Mouse (Mus musculus): ENCODE measurements around the gene Fut4. TPM values are rescaled to one million over a fixed set of nuclear protein-coding genes. Genes with fewer than 3 reads are reported as not detected.
A peak's percentile ranks its signal among the peaks of the same experiment; 100 is the strongest.

Fut4 gene
- total RNA-seq, 1 experiment: 1.4 TPM

DNA sequence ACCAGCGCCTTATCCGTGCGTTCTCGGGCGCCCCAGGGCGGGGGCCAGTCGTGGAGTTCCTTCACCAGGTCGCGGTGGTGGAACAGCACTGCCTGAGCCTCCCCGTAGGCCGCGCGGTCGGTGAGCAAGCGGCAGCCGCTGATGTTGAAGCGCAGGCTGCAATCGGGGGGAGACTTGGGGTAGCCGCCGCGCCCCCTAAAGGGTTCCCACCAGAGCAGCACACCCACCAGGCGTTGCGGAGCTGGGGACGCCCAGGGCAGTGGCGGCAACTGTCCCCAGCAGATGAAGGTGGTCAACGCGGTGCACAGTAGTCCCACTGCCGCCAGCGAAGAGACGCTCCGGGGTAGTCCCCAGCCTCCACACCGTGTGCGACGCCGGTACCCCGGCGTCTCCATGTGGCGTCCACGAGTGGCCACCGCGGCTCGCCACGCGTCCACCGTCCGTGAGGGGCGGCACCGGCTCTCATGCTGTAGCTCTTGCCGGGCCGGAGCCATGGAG lies 641 bp downstream of the Fut4 start:
- in situ Hi-C loops (cut with MboI; ENCODE audit: low sequenced_read_pairs in 2 of 2, unreplicated experiment in 2 of 2): no loop called here
- TF ChIP-seq CHD2 (IDR thresholded peaks at IDR 0.05; ENCODE audit: low read depth, low read length) (no peak), HCFC1 (IDR thresholded peaks at IDR 0.05; ENCODE audit: borderline replicate concordance, insufficient read depth, low read length) (no peak), MAFK (IDR thresholded peaks at IDR 0.05; ENCODE audit: insufficient read depth, low read depth, low read length) (no peak), ZC3H11A (IDR thresholded peaks at IDR 0.05; ENCODE audit: borderline replicate concordance, low read depth, low read length) (no peak), ZNF384 (IDR thresholded peaks at IDR 0.05; ENCODE audit: low read depth, low read length) (no peak)
- no peak overlapping the region for H3K27ac ChIP-seq (ENCODE audit: insufficient read depth, low read depth, low read length, poor library complexity, severe bottlenecking)

DNA sequence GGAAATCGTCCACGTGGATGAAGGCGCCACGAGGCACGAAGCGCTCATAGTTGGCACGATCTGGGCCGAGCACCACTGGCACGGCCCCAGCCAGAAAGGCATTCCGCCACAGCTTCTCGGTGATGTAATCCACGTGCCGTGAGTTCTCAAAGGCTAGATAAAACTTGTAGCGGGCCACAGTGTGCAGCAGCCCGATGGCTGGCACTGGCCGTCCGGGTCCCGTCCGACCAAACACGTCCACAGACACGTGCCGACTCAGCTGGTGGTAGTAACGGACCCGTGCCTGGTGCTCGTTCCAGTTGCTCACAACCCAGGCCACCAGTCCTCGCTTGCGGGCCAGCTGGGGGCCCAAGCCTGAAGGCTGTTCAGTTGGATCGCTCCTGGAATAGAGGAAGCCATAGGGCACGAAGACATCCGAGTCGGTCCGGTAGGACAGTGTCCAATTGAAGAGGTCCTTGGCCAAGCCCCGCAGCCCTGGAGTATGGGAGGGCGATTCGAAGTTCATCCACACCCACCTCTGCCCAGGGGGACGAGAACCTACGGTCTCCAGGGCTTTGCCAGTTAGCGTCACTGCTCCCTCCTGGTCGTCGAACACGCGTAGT lies 1.2 kb downstream of the Fut4 start:
- Histone ChIP-seq H3K27ac (ENCODE audit: insufficient read depth, low read depth, low read length, poor library complexity, severe bottlenecking) (no peak overlapping the region), H3K9ac (ENCODE audit: insufficient read depth, low read depth, low read length, poor library complexity, severe bottlenecking) (peak overlapping the region; percentile 4; the same call in 1 of the 2 replicates), H3K4me1 (ENCODE audit: control insufficient read depth in 2 of 2, insufficient read depth in 2 of 2, low read length in 2 of 2, poor library complexity in 1 of 2) (peaks cover 0 to 7% of the 10 kb centered on the region in 2 experiments; a peak in 1 of 4 replicates), H3K4me3 (ENCODE audit: insufficient read depth in 1 of 2, low read depth in 1 of 2, low read length in 2 of 2, poor library complexity in 1 of 2, severe bottlenecking in 1 of 2) (peak overlapping the region; percentile 52 to 67; a peak in 3 of 4 replicates), H3K9me3 (ENCODE audit: control insufficient read depth, insufficient read depth, low read depth, low read length) (no peaks in the 10 kb centered on the region), H3K36me3 (ENCODE audit: control insufficient read depth, insufficient read depth, low read length, poor library complexity, severe bottlenecking) (no peaks in the 10 kb centered on the region)
- DNase-seq (ENCODE audit: low read depth, low spot score): no peak
- in situ Hi-C loops (cut with MboI; ENCODE audit: low sequenced_read_pairs in 2 of 2, unreplicated experiment in 2 of 2): no loop called here
- no peak for TF ChIP-seq MAFK (IDR thresholded peaks at IDR 0.05; ENCODE audit: insufficient read depth, low read depth, low read length)
- no peak for TF ChIP-seq CHD2 (IDR thresholded peaks at IDR 0.05; ENCODE audit: low read depth, low read length)

More for the DNA sequence above, 641 bp downstream of the Fut4 start:
- H3K4me1 ChIP-seq (ENCODE audit: control insufficient read depth in 2 of 2, insufficient read depth in 2 of 2, low read length in 2 of 2, poor library complexity in 1 of 2): peaks cover 0 to 7% of the 10 kb centered on the region in 2 experiments; a peak in 1 of 4 replicates
- peak overlapping the region; percentile 4; the same call in 1 of the 2 replicates for H3K9ac ChIP-seq (ENCODE audit: insufficient read depth, low read depth, low read length, poor library complexity, severe bottlenecking)
- no peaks in the 10 kb centered on the region for H3K9me3 ChIP-seq (ENCODE audit: control insufficient read depth, insufficient read depth, low read depth, low read length)
- H3K36me3 ChIP-seq (ENCODE audit: control insufficient read depth, insufficient read depth, low read length, poor library complexity, severe bottlenecking): no peaks in the 10 kb centered on the region
- peak overlapping the region; percentile 52 to 67 for H3K4me3 ChIP-seq (ENCODE audit: insufficient read depth in 1 of 2, low read depth in 1 of 2, low read length in 2 of 2, poor library complexity in 1 of 2, severe bottlenecking in 1 of 2)
- no peak for DNase-seq (ENCODE audit: low read depth, low spot score)

DNA sequence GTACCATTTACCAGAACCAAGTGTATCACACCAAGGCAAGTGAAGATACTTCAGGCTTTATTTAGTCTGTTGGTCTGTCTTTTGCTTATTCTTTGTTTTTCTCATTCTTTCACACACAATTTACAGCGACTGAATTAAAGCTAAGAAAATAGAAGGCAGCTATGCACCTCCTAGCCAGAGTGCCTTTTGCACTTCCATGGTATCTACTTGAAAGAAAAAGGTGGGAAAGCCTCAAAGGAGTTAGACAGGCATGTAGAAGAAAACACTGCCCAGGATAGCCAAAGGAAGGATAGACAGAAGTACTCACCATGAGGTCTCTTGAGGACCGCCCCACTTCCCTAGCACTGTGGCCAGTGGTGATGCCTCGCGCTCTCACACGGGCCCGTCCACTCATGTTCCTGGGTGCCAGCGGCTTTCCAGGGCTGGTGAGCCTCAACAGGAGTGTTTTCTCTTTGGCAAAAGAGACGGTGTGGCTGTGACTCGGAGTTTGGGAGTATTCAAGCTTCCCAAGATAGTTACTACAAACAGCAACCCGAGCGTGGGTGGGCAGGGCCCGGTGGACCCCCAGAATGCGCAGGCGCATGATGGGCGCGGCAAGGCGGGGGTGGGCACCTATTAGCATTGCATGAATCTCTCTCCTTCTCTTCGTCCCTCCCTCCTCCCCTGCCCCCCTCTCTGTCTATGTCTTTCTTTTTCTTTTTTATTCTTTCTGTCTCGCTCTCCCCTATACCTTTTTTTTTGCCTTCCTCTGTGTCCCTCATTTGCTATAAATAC lies 11.9 kb downstream of the Fut4 start, which contains the start of gene Piwil4:
Gene Piwil4 (minus strand): TSS at position 583 of the 774 bp plus-strand sequence.
- Histone ChIP-seq H3K36me3 (ENCODE audit: control insufficient read depth, insufficient read depth, low read length, poor library complexity, severe bottlenecking) (no peaks in the 10 kb centered on the region), H3K27ac (ENCODE audit: insufficient read depth, low read depth, low read length, poor library complexity, severe bottlenecking) (no peak within 1 kb of the TSS), H3K9ac (ENCODE audit: insufficient read depth, low read depth, low read length, poor library complexity, severe bottlenecking) (no peak within 1 kb of the TSS), H3K4me1 (ENCODE audit: control insufficient read depth in 2 of 2, insufficient read depth in 2 of 2, low read length in 2 of 2, poor library complexity in 1 of 2) (peaks cover 4 to 8% of the 10 kb centered on the region in 2 experiments; a peak in 1 of 4 replicates), H3K4me3 (ENCODE audit: insufficient read depth in 1 of 2, low read depth in 1 of 2, low read length in 2 of 2, poor library complexity in 1 of 2, severe bottlenecking in 1 of 2) (peak within 1 kb of the TSS; percentile 17 to 57; a peak in 3 of 4 replicates), H3K9me3 (ENCODE audit: control insufficient read depth, insufficient read depth, low read depth, low read length) (no peaks in the 10 kb centered on the region)
- TF ChIP-seq ZC3H11A (IDR thresholded peaks at IDR 0.05; ENCODE audit: borderline replicate concordance, low read depth, low read length) (no peak), HCFC1 (IDR thresholded peaks at IDR 0.05; ENCODE audit: borderline replicate concordance, insufficient read depth, low read length) (no peak), CHD2 (IDR thresholded peaks at IDR 0.05; ENCODE audit: low read depth, low read length) (no peak), ZNF384 (IDR thresholded peaks at IDR 0.05; ENCODE audit: low read depth, low read length) (no peak), MAFK (IDR thresholded peaks at IDR 0.05; ENCODE audit: insufficient read depth, low read depth, low read length) (no peak)
- in situ Hi-C loops (cut with MboI; ENCODE audit: low sequenced_read_pairs in 2 of 2, unreplicated experiment in 2 of 2): no loop called here
- DNase-seq (ENCODE audit: low read depth, low spot score): no peak

DNA sequence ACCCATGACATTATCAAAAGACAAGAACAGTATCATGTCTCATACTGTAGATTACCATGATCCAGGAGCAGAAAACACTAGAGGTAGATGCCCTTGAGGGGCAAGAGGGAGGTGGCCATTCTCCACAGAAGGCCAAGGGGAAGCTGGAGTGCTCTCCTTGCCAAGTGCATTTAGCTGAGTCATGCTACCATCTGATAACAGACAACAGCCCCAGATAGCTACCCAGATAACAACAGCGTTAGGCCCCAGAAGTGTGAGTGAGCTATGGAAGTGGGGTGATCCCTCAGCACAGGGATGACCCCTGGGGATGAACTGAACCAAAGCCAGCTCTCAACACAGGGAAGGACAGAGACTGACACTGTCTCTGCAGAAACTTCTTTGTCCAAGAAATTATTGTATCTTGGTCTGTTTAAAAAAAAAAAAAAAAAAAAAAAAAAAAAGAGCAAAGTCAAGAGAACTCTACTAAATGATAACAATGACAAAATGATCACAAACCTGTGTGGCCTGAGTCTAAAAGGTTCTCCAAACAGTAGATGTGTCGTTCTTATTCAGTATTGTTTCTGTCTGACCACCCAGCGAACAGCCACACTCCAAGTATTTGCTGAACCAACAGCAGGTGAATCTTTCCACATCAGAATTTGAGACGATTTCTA lies 12.6 kb downstream of the Fut4 start:
- Histone ChIP-seq H3K9me3 (ENCODE audit: control insufficient read depth, insufficient read depth, low read depth, low read length) (no peaks in the 10 kb centered on the region), H3K9ac (ENCODE audit: insufficient read depth, low read depth, low read length, poor library complexity, severe bottlenecking) (no peak overlapping the region), H3K4me1 (ENCODE audit: control insufficient read depth in 2 of 2, insufficient read depth in 2 of 2, low read length in 2 of 2, poor library complexity in 1 of 2) (peaks cover 4 to 8% of the 10 kb centered on the region in 2 experiments; a peak in 1 of 4 replicates), H3K36me3 (ENCODE audit: control insufficient read depth, insufficient read depth, low read length, poor library complexity, severe bottlenecking) (no peaks in the 10 kb centered on the region), H3K4me3 (ENCODE audit: insufficient read depth in 1 of 2, low read depth in 1 of 2, low read length in 2 of 2, poor library complexity in 1 of 2, severe bottlenecking in 1 of 2) (peak overlapping the region in 1 of 2 experiments; percentile 57; a peak in 1 of 4 replicates), H3K27ac (ENCODE audit: insufficient read depth, low read depth, low read length, poor library complexity, severe bottlenecking) (no peak overlapping the region)
- TF ChIP-seq ZNF384 (IDR thresholded peaks at IDR 0.05; ENCODE audit: low read depth, low read length): 0 out of 2 replicates have a peak, but pooled peaks have one; percentile 10
- peak; percentile 52; the same call in 1 of the 2 replicates for TF ChIP-seq MAFK (IDR thresholded peaks at IDR 0.05; ENCODE audit: insufficient read depth, low read depth, low read length)
- TF ChIP-seq HCFC1 (IDR thresholded peaks at IDR 0.05; ENCODE audit: borderline replicate concordance, insufficient read depth, low read length): no peak
- DNase-seq (ENCODE audit: low read depth, low spot score): no peak
- in situ Hi-C loops (cut with MboI; ENCODE audit: low sequenced_read_pairs in 2 of 2, unreplicated experiment in 2 of 2): no loop called here
